Mouse (Mus musculus): ENCODE measurements around the gene Xirp2.

DNA sequence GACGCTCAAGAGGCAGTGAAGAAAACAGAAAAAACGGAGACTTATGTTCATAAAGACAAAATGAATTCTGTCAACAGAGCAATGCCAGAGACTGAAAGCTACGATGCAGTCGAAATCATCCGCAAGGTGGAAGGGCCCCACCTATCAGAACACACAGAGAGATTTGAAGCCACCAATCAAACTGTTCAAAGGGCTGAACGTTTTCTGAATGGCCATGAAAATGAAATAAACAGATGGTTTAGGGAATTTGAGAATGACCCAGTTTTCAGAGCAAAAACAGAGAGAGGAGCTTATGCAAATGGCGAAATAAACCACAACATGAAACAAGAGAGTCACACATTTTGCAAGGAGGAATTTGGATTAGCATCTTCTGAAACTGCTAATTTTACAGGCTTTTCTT, 70.6 kb downstream of the Xirp2 start:
- TF ChIP-seq POLR2AphosphoS2 (IDR thresholded peaks at IDR 0.05; ENCODE audit: low read depth, low read length) (no peak), ZC3H11A (IDR thresholded peaks at IDR 0.05; ENCODE audit: low read depth, low read length) (no peak), CTCF (conservative IDR thresholded peaks at IDR 0.05 in 1 of 2, IDR thresholded peaks at IDR 0.05 in 1 of 2; ENCODE audit: low read depth in 2 of 2, low read length in 2 of 2) (no peak), TCF12 (IDR thresholded peaks at IDR 0.05; ENCODE audit: low read depth, low read length) (no peak), CHD2 (IDR thresholded peaks at IDR 0.05; ENCODE audit: low read length) (no peak), MXI1 (IDR thresholded peaks at IDR 0.05; ENCODE audit: low read depth, low read length) (no peak), POLR2A (IDR thresholded peaks at IDR 0.05; ENCODE audit: low read depth, low read length) (no peak), EP300 (IDR thresholded peaks at IDR 0.05; ENCODE audit: low read length) (no peak), HCFC1 (IDR thresholded peaks at IDR 0.05; ENCODE audit: low read depth, low read length) (no peak), MAFK (IDR thresholded peaks at IDR 0.05; ENCODE audit: insufficient replicate concordance, low read length) (no peak)
